Mouse (Mus musculus) embryonic facial prominence, embryonic 13.5 days (tissue): ENCODE data around the gene Prkcb. TPM values are rescaled to one million over a fixed set of nuclear protein-coding genes. Genes with fewer than 3 reads are reported as not detected.

Experiments
- ATAC-seq: fragments of 200-750 bp; cut with Nextera tagmentation; 2 replicates; pipeline ENCODE4 v1.8.0; 2017; ENCODE audit warnings: low read depth; ENCODE audit not compliant: insufficient number of reproducible peaks, insufficient read depth, low FRiP score, low TSS enrichment
- H3K27ac ChIP-seq: fragments of 300-500 bp; sonication (generic); 2 replicates; pipeline ENCODE4 v1.5.1; 2015; ENCODE audit warnings: moderate library complexity, mild to moderate bottlenecking, inconsistent platforms
- H3K27me3 ChIP-seq: fragments of 300-500 bp; sonication (generic); 2 replicates; pipeline ENCODE4 v1.6.1; 2015; ENCODE audit warnings: mild to moderate bottlenecking, inconsistent platforms
- H3K36me3 ChIP-seq: fragments of 300-500 bp; sonication (generic); 2 replicates; pipeline ENCODE4 v1.6.1; 2015; ENCODE audit warnings: mild to moderate bottlenecking, inconsistent platforms
- H3K4me1 ChIP-seq: fragments of 300-500 bp; sonication (generic); 2 replicates; pipeline ENCODE4 v1.6.1; 2015; ENCODE audit warnings: inconsistent platforms
- H3K4me2 ChIP-seq: fragments of 300-500 bp; sonication (generic); 2 replicates; pipeline ENCODE4 v1.6.1; 2015; ENCODE audit warnings: moderate library complexity, mild to moderate bottlenecking, inconsistent platforms
- H3K4me3 ChIP-seq: fragments of 300-500 bp; sonication (generic); 2 replicates; pipeline ENCODE4 v1.5.1; 2015; ENCODE audit warnings: mild to moderate bottlenecking, inconsistent platforms
- H3K9ac ChIP-seq: fragments of 300-500 bp; sonication (generic); 2 replicates; pipeline ENCODE4 v1.6.1; 2015; ENCODE audit warnings: mild to moderate bottlenecking, inconsistent platforms
- H3K9me3 ChIP-seq: fragments of 300-500 bp; sonication (generic); 2 replicates; pipeline ENCODE4 v1.6.1; 2016; ENCODE audit warnings: inconsistent platforms
- WGBS: fragments of 180-500 bp; shearing (Covaris S2); methylation state at CpG from one replicate; pipeline ENCODE4 v1.1.7; 2015; ENCODE audit warnings: mixed read lengths; 5-methylcytosine and 5-hydroxymethylcytosine counted together
- polyA plus RNA-seq: library from polyadenylated mRNA; unstranded; fragments of >200 nt; fragmentation: Nextera tagmentation; extraction: Ambion mirVana; gene quantifications from 2 replicates; pipeline ENCODE4 v1.2.1, GENCODE M21; 2015

The Prkcb gene
- polyA plus RNA-seq, 1 experiment from 2014 or later = 5.9 TPM

- no peaks in the 10 kb centered on the region for H3K27me3 ChIP-seq
- ATAC-seq = no peak
- H3K4me1 ChIP-seq = 0 out of 2 replicates have a peak, but pooled peaks cover 6% of the 10 kb centered on the region
- no peak overlapping the region for H3K9ac ChIP-seq
- WGBS = 64% methylated on average over 7 of the region's 7 CpGs
- H3K4me2 ChIP-seq = no peak overlapping the region
- H3K9me3 ChIP-seq = no peaks in the 10 kb centered on the region
- no peak overlapping the region for H3K4me3 ChIP-seq
- H3K27ac ChIP-seq = no peak overlapping the region
- H3K36me3 ChIP-seq = no peaks in the 10 kb centered on the region
Measured at GRCm38 (mm10) chr7:122379292-122379691, 90.7 kb downstream of the Prkcb start.

- H3K4me3 ChIP-seq = no peak overlapping the region
- 89% methylated on average over 10 of the region's 10 CpGs for WGBS
- H3K27ac ChIP-seq = no peak overlapping the region
- no peak for ATAC-seq
- no peak overlapping the region for H3K4me2 ChIP-seq
- no peak overlapping the region for H3K9ac ChIP-seq
- H3K4me1 ChIP-seq = 0 out of 2 replicates have a peak, but pooled peaks cover 6% of the 10 kb centered on the region
- no peaks in the 10 kb centered on the region for H3K36me3 ChIP-seq
- no peaks in the 10 kb centered on the region for H3K9me3 ChIP-seq
- H3K27me3 ChIP-seq = no peaks in the 10 kb centered on the region
Measured at GRCm38 (mm10) chr7:122380336-122381130, 92.0 kb downstream of the Prkcb start.

GRCm38 (mm10) chr7:122381560-122381959 lies 93.0 kb downstream of the Prkcb start:
- no peak for ATAC-seq

GRCm38 (mm10) chr7:122383260-122383659 lies 94.7 kb downstream of the Prkcb start:
- 51% methylated on average over 2 of the region's 2 CpGs for WGBS
- no peaks in the 10 kb centered on the region for H3K27me3 ChIP-seq
- H3K4me1 ChIP-seq = 0 out of 2 replicates have a peak, but pooled peaks cover 6% of the 10 kb centered on the region

More at GRCm38 (mm10) chr7:122381560-122381959, 93.0 kb downstream of the Prkcb start:
- Histone ChIP-seq H3K4me2 (no peak overlapping the region), H3K9me3 (no peaks in the 10 kb centered on the region), H3K27me3 (no peaks in the 10 kb centered on the region), H3K4me1 (0 out of 2 replicates have a peak, but pooled peaks cover 6% of the 10 kb centered on the region), H3K36me3 (no peaks in the 10 kb centered on the region), H3K4me3 (no peak overlapping the region), H3K27ac (no peak overlapping the region), H3K9ac (no peak overlapping the region)
- 49% methylated on average over 10 of the region's 10 CpGs for WGBS

GRCm38 (mm10) chr7:122384891-122385290 lies 96.3 kb downstream of the Prkcb start:
- Histone ChIP-seq H3K36me3 (no peaks in the 10 kb centered on the region), H3K9ac (no peak overlapping the region), H3K27ac (no peak overlapping the region), H3K4me2 (no peak overlapping the region), H3K4me1 (0 out of 2 replicates have a peak, but pooled peaks cover 3% of the 10 kb centered on the region), H3K9me3 (no peaks in the 10 kb centered on the region), H3K27me3 (no peaks in the 10 kb centered on the region), H3K4me3 (no peak overlapping the region)
- 85% methylated on average over 8 of the region's 8 CpGs for WGBS
- ATAC-seq = no peak

More at GRCm38 (mm10) chr7:122383260-122383659, 94.7 kb downstream of the Prkcb start:
- Histone ChIP-seq H3K9me3 (no peaks in the 10 kb centered on the region), H3K36me3 (no peaks in the 10 kb centered on the region), H3K9ac (no peak overlapping the region), H3K4me3 (no peak overlapping the region), H3K27ac (no peak overlapping the region), H3K4me2 (no peak overlapping the region)
- ATAC-seq = no peak

GRCm38 (mm10) chr7:122386567-122386966 lies 98.0 kb downstream of the Prkcb start:
- WGBS = 90% methylated on average over 1 of the region's 1 CpGs
- H3K27ac ChIP-seq = no peak overlapping the region
- no peaks in the 10 kb centered on the region for H3K9me3 ChIP-seq
- no peak overlapping the region for H3K4me3 ChIP-seq
- H3K9ac ChIP-seq = no peak overlapping the region
- 0 out of 2 replicates have a peak, but pooled peaks cover 7% of the 10 kb centered on the region for H3K4me1 ChIP-seq
- H3K27me3 ChIP-seq = no peaks in the 10 kb centered on the region
- H3K36me3 ChIP-seq = no peaks in the 10 kb centered on the region
- H3K4me2 ChIP-seq = no peak overlapping the region
- no peak for ATAC-seq

- Histone ChIP-seq H3K27me3 (no peaks in the 10 kb centered on the region), H3K4me1 (0 out of 2 replicates have a peak, but pooled peaks cover 7% of the 10 kb centered on the region), H3K27ac (no peak overlapping the region), H3K4me2 (no peak overlapping the region), H3K9me3 (no peaks in the 10 kb centered on the region), H3K9ac (no peak overlapping the region), H3K36me3 (no peaks in the 10 kb centered on the region), H3K4me3 (no peak overlapping the region)
- 69% methylated on average over 4 of the region's 4 CpGs for WGBS
- no peak for ATAC-seq
Measured at GRCm38 (mm10) chr7:122387896-122388295, 99.3 kb downstream of the Prkcb start.

GRCm38 (mm10) chr7:122388858-122389257 lies 100.3 kb downstream of the Prkcb start:
- no peak for ATAC-seq
- 84% methylated on average over 5 of the region's 5 CpGs for WGBS
- H3K9ac ChIP-seq = no peak overlapping the region
- no peak overlapping the region for H3K4me3 ChIP-seq
- no peaks in the 10 kb centered on the region for H3K27me3 ChIP-seq
- no peaks in the 10 kb centered on the region for H3K9me3 ChIP-seq
- no peaks in the 10 kb centered on the region for H3K36me3 ChIP-seq
- no peak overlapping the region for H3K27ac ChIP-seq
- no peak overlapping the region for H3K4me2 ChIP-seq
- H3K4me1 ChIP-seq = 0 out of 2 replicates have a peak, but pooled peaks cover 7% of the 10 kb centered on the region

- no peak for ATAC-seq
- no peaks in the 10 kb centered on the region for H3K36me3 ChIP-seq
- H3K27me3 ChIP-seq = no peaks in the 10 kb centered on the region
- whole genome bisulfite sequencing = 33% methylated on average over 6 of the region's 6 CpGs
- H3K9ac ChIP-seq = no peak overlapping the region
- no peak overlapping the region for H3K4me3 ChIP-seq
- 0 out of 2 replicates have a peak, but pooled peaks cover 7% of the 10 kb centered on the region for H3K4me1 ChIP-seq
- H3K4me2 ChIP-seq = no peak overlapping the region
- H3K9me3 ChIP-seq = no peaks in the 10 kb centered on the region
- H3K27ac ChIP-seq = no peak overlapping the region
Measured at GRCm38 (mm10) chr7:122389633-122390032, 101.1 kb downstream of the Prkcb start.

- H3K4me3 ChIP-seq = no peak overlapping the region
- H3K4me2 ChIP-seq = no peak overlapping the region
- H3K4me1 ChIP-seq = 0 out of 2 replicates have a peak, but pooled peaks cover 7% of the 10 kb centered on the region
- H3K27ac ChIP-seq = no peak overlapping the region
- no peak overlapping the region for H3K9ac ChIP-seq
- no peaks in the 10 kb centered on the region for H3K9me3 ChIP-seq
- 67% methylated on average over 5 of the region's 5 CpGs for WGBS
- H3K36me3 ChIP-seq = no peaks in the 10 kb centered on the region
- ATAC-seq = no peak
- no peaks in the 10 kb centered on the region for H3K27me3 ChIP-seq
Measured at GRCm38 (mm10) chr7:122390200-122390599, 101.6 kb downstream of the Prkcb start.

- no peak overlapping the region for H3K27ac ChIP-seq
- ATAC-seq = no peak
- no peaks in the 10 kb centered on the region for H3K36me3 ChIP-seq
- H3K4me3 ChIP-seq = no peak overlapping the region
- 73% methylated on average over 4 of the region's 4 CpGs for WGBS
- no peaks in the 10 kb centered on the region for H3K9me3 ChIP-seq
- no peak overlapping the region for H3K4me2 ChIP-seq
- H3K9ac ChIP-seq = no peak overlapping the region
- H3K4me1 ChIP-seq = 0 out of 2 replicates have a peak, but pooled peaks cover 7% of the 10 kb centered on the region
- no peaks in the 10 kb centered on the region for H3K27me3 ChIP-seq
Measured at GRCm38 (mm10) chr7:122390683-122391082, 102.1 kb downstream of the Prkcb start.

GRCm38 (mm10) chr7:122391382-122391781 lies 102.8 kb downstream of the Prkcb start:
- no peak overlapping the region for H3K9ac ChIP-seq
- H3K4me3 ChIP-seq = no peak overlapping the region
- no peak overlapping the region for H3K27ac ChIP-seq
- no peaks in the 10 kb centered on the region for H3K36me3 ChIP-seq
- no peak overlapping the region for H3K4me2 ChIP-seq
- 70% methylated on average over 3 of the region's 3 CpGs for WGBS
- ATAC-seq = no peak
- 0 out of 2 replicates have a peak, but pooled peaks cover 7% of the 10 kb centered on the region for H3K4me1 ChIP-seq
- no peaks in the 10 kb centered on the region for H3K27me3 ChIP-seq
- H3K9me3 ChIP-seq = no peaks in the 10 kb centered on the region
